Mouse (Mus musculus) left cerebral cortex, postnatal 10 days (tissue): ENCODE data around the gene Tmem234. TPM values are rescaled to one million over a fixed set of nuclear protein-coding genes. Genes with fewer than 3 reads are reported as not detected.

Source experiments
- DNase-seq, 2 experiments: peaks; one replicate each; pipeline ENCODE4 v3.0.0; 2021 to 2022; ENCODE audit warnings: low spot score in 2 of 2, mixed read lengths in 1 of 2; ENCODE audit errors: extremely low spot score in 1 of 2
- intact Hi-C: fragments of 180-260 bp; cut with DNase I; formaldehyde crosslinking; loops from one replicate; pipeline ENCODE4 v1.15.1; 2025
- microRNA-seq: library from miRNA; unstranded; fragments of <30 nt; microRNA quantifications from one replicate; pipeline ENCODE4 v1.2.0, GENCODE M21; 2022
- total RNA-seq, 2 experiments: library from RNA; stranded (reverse); gene quantifications; 2 replicates each; pipeline ENCODE4 v1.2.3; 2021

Gene Tmem234
- total RNA-seq, 2 experiments from 2014 or later = 110 TPM

- DNase-seq = no peak
- intact Hi-C loops = no loop called here
These were observed 41.3 kb downstream of the Tmem234 start for GRCm38 (mm10) chr4:129641756-129642155.

DNA sequence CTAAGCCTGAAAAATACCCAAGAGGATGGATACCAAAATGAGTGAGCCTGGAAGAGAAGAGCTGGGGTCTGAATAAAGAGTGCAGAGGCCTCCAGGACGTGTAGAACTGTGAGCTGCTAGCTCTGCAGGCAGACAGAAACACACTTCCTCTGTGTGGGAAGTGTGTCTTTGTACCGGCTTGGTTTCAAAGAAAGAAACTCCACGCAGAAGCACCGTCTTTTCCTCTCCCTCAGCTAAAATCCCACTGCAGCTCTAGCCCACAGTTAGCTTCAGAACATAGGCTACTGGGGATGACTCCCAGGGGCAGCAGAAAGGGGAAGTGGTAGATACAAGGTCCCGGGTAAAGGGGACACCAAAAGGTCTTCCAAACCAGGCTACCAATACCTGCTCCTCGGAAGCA, 44.7 kb downstream of the Tmem234 start:
- no peak for DNase-seq
- intact Hi-C loops = no loop called here

DNA sequence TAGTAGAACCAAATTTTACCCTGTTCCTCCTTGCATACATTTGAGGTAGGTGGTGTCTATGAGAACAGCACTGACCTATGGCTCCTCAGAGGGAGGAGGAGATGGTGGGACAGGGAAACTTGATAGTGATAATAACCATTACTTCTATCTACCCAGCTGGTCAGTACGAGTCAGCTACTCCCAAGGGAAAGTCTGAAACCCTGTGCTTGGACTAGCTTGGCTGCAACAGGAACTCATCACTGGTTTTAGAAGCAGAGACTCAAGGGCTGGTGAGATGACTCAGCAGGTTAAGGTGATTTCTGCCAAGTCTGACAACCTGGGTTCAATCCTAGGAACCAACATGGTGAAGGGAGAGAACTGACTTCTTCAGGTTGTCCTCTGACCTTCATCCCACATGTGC, 48.2 kb downstream of the Tmem234 start:
- no peak for DNase-seq
- intact Hi-C loops = no loop called here

GRCm38 (mm10) chr4:129650359-129650758, 49.9 kb downstream of the Tmem234 start:
- DNase-seq = no peak
- intact Hi-C loops = no loop called here

DNA sequence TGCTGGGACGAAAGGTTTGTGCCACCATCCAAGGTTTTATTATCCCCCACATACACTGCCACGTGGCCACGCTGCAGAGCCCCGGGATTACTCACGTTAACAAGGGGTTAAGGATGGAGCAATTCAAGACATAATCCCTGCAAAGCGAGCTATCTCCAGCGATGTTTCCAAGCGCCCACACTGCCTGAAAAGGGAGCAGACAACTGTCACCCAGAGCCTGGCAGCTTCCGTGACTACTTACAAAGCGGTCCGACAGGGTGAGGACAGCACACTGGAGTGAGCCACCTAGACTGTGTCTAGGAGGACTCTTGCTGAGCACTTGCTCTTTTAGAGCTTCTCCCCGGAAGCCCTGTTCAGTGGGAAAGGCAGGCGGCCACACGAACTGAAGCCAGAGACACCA, 54.3 kb downstream of the Tmem234 start:
- intact Hi-C loops = no loop called here
- DNase-seq = no peak

DNA sequence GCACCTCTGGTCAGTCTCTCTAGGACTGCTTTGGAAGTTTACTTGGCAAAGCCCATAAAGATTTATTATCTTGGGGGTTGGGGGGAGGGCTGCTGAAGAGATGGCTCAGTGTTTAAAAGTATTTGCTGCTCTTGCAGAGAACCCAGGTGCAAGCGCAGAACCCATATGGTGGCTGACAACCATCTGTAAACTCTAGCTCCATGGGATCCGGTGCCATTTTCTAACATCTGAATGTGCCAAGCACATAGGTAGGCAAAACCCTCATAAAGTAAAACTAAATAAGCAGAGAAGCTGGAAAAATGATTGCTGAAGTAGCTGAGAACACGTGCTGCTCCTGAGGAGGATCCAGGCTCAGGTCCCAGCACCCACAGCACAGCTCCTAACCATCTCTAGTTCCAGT, 61.1 kb downstream of the Tmem234 start:
- intact Hi-C loops = no loop called here
- DNase-seq = no peak

- DNase-seq = no peak
- intact Hi-C loops = no loop called here
These were observed 61.9 kb downstream of the Tmem234 start for GRCm38 (mm10) chr4:129662255-129662813.

GRCm38 (mm10) chr4:129671491-129672082, 71.1 kb downstream of the Tmem234 start:
- DNase-seq = peak; percentile 27 to 61
- intact Hi-C loops = no loop called here

GRCm38 (mm10) chr4:129672083-129672877, 71.8 kb downstream of the Tmem234 start, which contains the start of gene Kpna6:
Kpna6 (minus strand) TSS chr4:129672767.
- peak; percentile 90 to 93 for DNase-seq
- intact Hi-C loops = no loop called here

DNA sequence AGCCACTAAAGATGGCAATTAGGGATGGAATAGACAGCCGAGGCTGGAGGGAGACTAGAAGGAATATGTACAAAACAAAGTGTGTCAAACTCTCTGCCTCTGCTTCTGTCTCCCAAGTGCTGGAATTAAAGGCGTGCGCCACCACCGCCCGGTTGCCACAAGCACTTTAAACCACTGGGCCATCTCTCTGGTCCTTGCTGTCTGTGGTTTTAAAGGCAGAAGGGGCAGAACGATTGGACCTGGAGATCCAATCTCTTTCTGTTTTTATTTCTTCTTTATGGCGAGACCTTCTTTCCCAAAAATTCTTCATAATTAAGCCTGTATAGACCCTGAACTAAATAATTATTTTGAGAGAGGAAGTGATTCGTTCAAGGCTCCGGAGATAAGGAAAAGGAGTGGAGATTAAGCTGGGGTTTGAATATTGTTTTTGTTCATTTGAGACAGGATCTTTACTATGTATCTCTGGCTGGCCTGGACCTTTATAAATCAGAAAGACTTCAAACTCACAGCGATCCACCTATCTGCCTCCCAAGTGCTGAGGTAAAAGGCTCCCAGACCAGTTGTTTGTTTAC, 72.5 kb downstream of the Tmem234 start:
- intact Hi-C loops = no loop called here
- no peak for DNase-seq

Small RNA genes lying within 50 kb of the gene (microRNA-seq; reads per million reads assigned to microRNA genes)
- not detected for gene Mir8119

Other genes with a start within 250 kb of the Tmem234 start
- gene Zbtb8a, start 222.6 kb upstream of the Tmem234 start, total RNA-seq = 1 to 10 TPM; 7.6 to 8.5 TPM
- gene Zbtb8b, start 159.8 kb upstream of the Tmem234 start, total RNA-seq = 1 to 10 TPM; 4.6 to 4.7 TPM
- gene Bsdc1, start 139.1 kb upstream of the Tmem234 start, total RNA-seq = 10 to 100 TPM; 40.8 to 46.6 TPM
- gene Tssk3, start 109.6 kb upstream of the Tmem234 start, total RNA-seq = 1 to 10 TPM in 1 of 2 experiments, under 1 TPM in 1; 0.36 to 1.1 TPM
- 1 to 10 TPM in 1 of 2 experiments, not detected in 1; 1.8 TPM for gene Fam229a, start 109.5 kb upstream of the Tmem234 start, total RNA-seq
- gene Marcksl1, start 87.1 kb upstream of the Tmem234 start, total RNA-seq = 100 to 1,000 TPM; 884 to 935 TPM
- gene Hdac1, start 58.0 kb upstream of the Tmem234 start, total RNA-seq = 10 to 100 TPM; 29.4 to 33.0 TPM
- gene Lck, start 27.0 kb upstream of the Tmem234 start, total RNA-seq = 10 to 100 TPM in 1 of 2 experiments, 1 to 10 TPM in 1; 9.5 to 10.8 TPM
- under 1 TPM in 1 of 2 experiments, not detected in 1; 0.67 TPM for gene Fam167b, start 22.1 kb upstream of the Tmem234 start, total RNA-seq
- gene Eif3i, start within 50 bp of the Tmem234 start, total RNA-seq = 100 to 1,000 TPM; 141 to 151 TPM
- 1 to 10 TPM; 3.0 to 3.2 TPM for gene Dcdc2b, start 13.6 kb downstream of the Tmem234 start, total RNA-seq
- gene Iqcc, start 18.4 kb downstream of the Tmem234 start, total RNA-seq = 10 to 100 TPM; 29.3 to 31.5 TPM
- 100 to 1,000 TPM; 123 to 130 TPM for gene Ccdc28b, start 23.3 kb downstream of the Tmem234 start, total RNA-seq
- gene Txlna, start 40.4 kb downstream of the Tmem234 start, total RNA-seq = 10 to 100 TPM; 33.7 to 39.4 TPM
- 10 to 100 TPM; 91.3 to 91.4 TPM for gene Kpna6, start 72.1 kb downstream of the Tmem234 start, total RNA-seq
- 10 to 100 TPM; 13.3 to 16.3 TPM for gene Tmem39b, start 96.2 kb downstream of the Tmem234 start, total RNA-seq
- gene Khdrbs1, start 141.6 kb downstream of the Tmem234 start, total RNA-seq = 100 to 1,000 TPM; 105 to 108 TPM
- gene Ptp4a2, start 210.6 kb downstream of the Tmem234 start, total RNA-seq = 100 to 1,000 TPM; 123 to 131 TPM